19 mouse cellular contexts compared by ENCODE assay signal in the genomic region with DNA sequence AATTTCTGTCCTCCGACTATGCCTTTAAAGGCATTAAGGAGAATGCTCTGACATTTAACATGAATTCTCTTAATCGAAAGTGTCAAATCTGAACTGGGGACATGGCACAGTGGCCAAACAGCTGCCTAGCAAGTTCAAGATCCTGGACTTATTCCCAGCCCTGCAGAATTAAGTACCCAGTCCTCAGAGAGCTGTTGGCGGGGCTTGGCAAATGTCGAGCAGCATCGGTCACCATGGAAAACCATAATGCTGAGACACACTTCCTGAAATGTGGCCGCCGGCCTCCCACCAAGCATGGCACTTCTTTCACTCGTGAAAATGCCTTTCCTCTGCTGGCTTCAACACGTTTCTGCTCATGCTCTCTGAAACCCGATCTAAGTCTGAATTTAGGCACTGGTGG. TPM values are rescaled to one million over a fixed set of nuclear protein-coding genes. Genes with fewer than 3 reads are reported as not detected.
DNase-seq lines count a peak whose midpoint lies in the region; ATAC-seq and TF ChIP-seq lines count a peak whose summit lies in the region.
"Had no signal": no experiment of that assay in that cellular context is flagged by ENCODE, and none has a peak within 500 bp of the region (broad histone marks: within the 10 kb centered on the region; RNA-seq: fewer than 3 reads in every experiment).

No protein-coding gene starts in this region.

- DNase-seq in heart, adult 2 months, result no peak
- no peak for DNase-seq in heart, embryonic 10.5 days (ENCODE audit: low spot score)
- DNase-seq in midbrain, postnatal 0 days (ENCODE audit: low spot score), result peak; percentile 71
- DNase-seq in midbrain, embryonic 10.5 days (ENCODE audit: low spot score), result no peak
- peak; percentile 18 for DNase-seq in gastrocnemius, postnatal 10 days
- no peak for DNase-seq in lung, postnatal 10 days
- no peak for DNase-seq in embryo, embryonic 9.5 days (ENCODE audit: extremely low spot score)
- DNase-seq: cerebellum, adult 9-11 months; heart, postnatal 10 days; kidney, postnatal 4 days; spleen, adult 18-20 months; thymus, postnatal 36 days had no signal

- no peaks in the 10 kb centered on the region for H3K36me3 ChIP-seq in heart, adult 2 months (ENCODE audit: control insufficient read depth, insufficient read depth, low read length)
- H3K36me3 ChIP-seq in heart, embryonic 10.5 days, result no peaks in the 10 kb centered on the region
- no peaks in the 10 kb centered on the region for H3K36me3 ChIP-seq in midbrain, postnatal 0 days (ENCODE audit: insufficient read depth, low read length)
- no peaks in the 10 kb centered on the region for H3K36me3 ChIP-seq in midbrain, embryonic 10.5 days
- H3K36me3 ChIP-seq in myocyte (ENCODE audit: control insufficient read depth, insufficient read depth), result no peaks in the 10 kb centered on the region
- H3K36me3 ChIP-seq: embryonic facial prominence, embryonic 13.5 days; liver, embryonic 12.5 days; midbrain, embryonic 12.5 days had no signal

- H3K4me1 ChIP-seq in heart, adult 2 months (ENCODE audit: control insufficient read depth, insufficient read depth, low read length), result no peaks in the 10 kb centered on the region
- H3K4me1 ChIP-seq in heart, embryonic 10.5 days, result peaks cover 10% of the 10 kb centered on the region
- H3K4me1 ChIP-seq in midbrain, postnatal 0 days (ENCODE audit: insufficient read depth, low read length), result no peaks in the 10 kb centered on the region
- H3K4me1 ChIP-seq in midbrain, embryonic 10.5 days, result peaks cover 14% of the 10 kb centered on the region
- H3K4me1 ChIP-seq: liver, embryonic 12.5 days had no signal

- no peak for TF ChIP-seq POLR2A in heart, adult 2 months (IDR thresholded peaks at IDR 0.05; ENCODE audit: insufficient read depth, low read depth, low read length)
- TF ChIP-seq POLR2A in myocyte (IDR thresholded peaks at IDR 0.05; ENCODE audit: insufficient read length, low read depth), result no peak

- H3K79me2 ChIP-seq in heart, adult 2 months (replicated peaks; ENCODE audit: control insufficient read depth, insufficient read depth, low read length), result no peaks in the 10 kb centered on the region
- H3K79me2 ChIP-seq in myocyte (ENCODE audit: control insufficient read depth, insufficient read depth), result no peaks in the 10 kb centered on the region

- H3K9ac ChIP-seq in heart, adult 2 months (ENCODE audit: low read depth, low read length), result no peak overlapping the region
- H3K9ac ChIP-seq in midbrain, postnatal 0 days (replicated peaks; ENCODE audit: low read length, poor library complexity, severe bottlenecking), result no peak overlapping the region
- H3K9ac ChIP-seq: embryonic facial prominence, embryonic 13.5 days; liver, embryonic 12.5 days; midbrain, embryonic 12.5 days had no signal

- no peak overlapping the region for H3K4me3 ChIP-seq in heart, adult 2 months
- no peak overlapping the region for H3K4me3 ChIP-seq in heart, embryonic 10.5 days
- H3K4me3 ChIP-seq in midbrain, postnatal 0 days (ENCODE audit: low read depth, low read length), result no peak overlapping the region
- H3K4me3 ChIP-seq in midbrain, embryonic 10.5 days, result no peak overlapping the region
- no peak overlapping the region for H3K4me3 ChIP-seq in myocyte
- H3K4me3 ChIP-seq: embryonic facial prominence, embryonic 13.5 days; liver, embryonic 12.5 days; midbrain, embryonic 12.5 days had no signal

- intact Hi-C loops in heart, adult 2 months (cut with DNase I), result no loop called here

- no peak overlapping the region for H3K27ac ChIP-seq in heart, adult 2 months
- no peak overlapping the region for H3K27ac ChIP-seq in heart, embryonic 10.5 days
- no peak overlapping the region for H3K27ac ChIP-seq in midbrain, postnatal 0 days (ENCODE audit: low read depth, low read length)
- H3K27ac ChIP-seq in midbrain, embryonic 10.5 days (replicated peaks), result no peak overlapping the region
- H3K27ac ChIP-seq: embryonic facial prominence, embryonic 13.5 days; liver, embryonic 12.5 days; midbrain, embryonic 12.5 days had no signal

- 44% methylated on average over 10 of the region's 10 CpGs for WGBS in heart, adult 2 months
- WGBS in heart, embryonic 10.5 days, result 73% methylated on average over 10 of the region's 10 CpGs
- WGBS in midbrain, postnatal 0 days, result 57% methylated on average over 10 of the region's 10 CpGs
- WGBS in midbrain, embryonic 10.5 days, result 84% methylated on average over 10 of the region's 10 CpGs

- 0 out of 2 replicates have a peak, but pooled peaks have one; percentile 6 for TF ChIP-seq EP300 in heart, adult 2 months (IDR thresholded peaks at IDR 0.05; ENCODE audit: insufficient read depth, low read depth, low read length)

- no peak for ATAC-seq in midbrain, postnatal 0 days (ENCODE audit: low FRiP score)
- ATAC-seq: activated CD4-positive, CD25-positive, alpha-beta regulatory T cell, adult 4 months; forebrain, embryonic 14.5 days; liver, embryonic 12.5 days; lung, postnatal 0 days had no signal

- H3K27me3 ChIP-seq in heart, adult 2 months (ENCODE audit: control insufficient read depth, insufficient read depth, low read length), result no peaks in the 10 kb centered on the region
- no peaks in the 10 kb centered on the region for H3K27me3 ChIP-seq in heart, embryonic 10.5 days (ENCODE audit: insufficient read depth, poor library complexity, severe bottlenecking)
- no peaks in the 10 kb centered on the region for H3K27me3 ChIP-seq in midbrain, postnatal 0 days (ENCODE audit: insufficient read depth, low read length)
- no peaks in the 10 kb centered on the region for H3K27me3 ChIP-seq in midbrain, embryonic 10.5 days (ENCODE audit: low read depth, poor library complexity, severe bottlenecking)
- no peaks in the 10 kb centered on the region for H3K27me3 ChIP-seq in myocyte (ENCODE audit: control insufficient read depth, insufficient read depth, insufficient read length)
- H3K27me3 ChIP-seq: embryonic facial prominence, embryonic 13.5 days; liver, embryonic 12.5 days; midbrain, embryonic 12.5 days had no signal

- no peak overlapping the region for H3K4me2 ChIP-seq in midbrain, postnatal 0 days (ENCODE audit: low read depth, low read length, poor library complexity, severe bottlenecking)
- peak overlapping the region; percentile 41 for H3K4me2 ChIP-seq in myocyte (ENCODE audit: low read depth)
- H3K4me2 ChIP-seq: liver, embryonic 12.5 days; midbrain, embryonic 12.5 days had no signal

- TF ChIP-seq CTCF in heart, adult 2 months (IDR thresholded peaks at IDR 0.05), result no peak
- no peak for TF ChIP-seq CTCF in midbrain, postnatal 0 days (IDR thresholded peaks at IDR 0.05)

- H3K9me3 ChIP-seq in heart, embryonic 10.5 days, result no peaks in the 10 kb centered on the region
- no peaks in the 10 kb centered on the region for H3K9me3 ChIP-seq in midbrain, postnatal 0 days (ENCODE audit: low read length)
- no peaks in the 10 kb centered on the region for H3K9me3 ChIP-seq in midbrain, embryonic 10.5 days (replicated peaks)
- H3K9me3 ChIP-seq: embryonic facial prominence, embryonic 13.5 days; liver, embryonic 12.5 days; midbrain, embryonic 12.5 days had no signal

- H3ac ChIP-seq in myocyte (ENCODE audit: control insufficient read depth, insufficient read length), result no peak overlapping the region

TF ChIP-seq in myocyte, 11 proteins besides CTCF, POLR2A, EP300 and RAD21:
- TF ChIP-seq MYOD1 (IDR thresholded peaks at IDR 0.05; ENCODE audit: control insufficient read depth in 1 of 3, insufficient read length in 2 of 3, low read depth in 2 of 3) (peak in 1 of 3 experiments; percentile 0), MAX (IDR thresholded peaks at IDR 0.05; ENCODE audit: low read depth) (no peak), MYOG (IDR thresholded peaks at IDR 0.05; ENCODE audit: control insufficient read depth in 1 of 3, insufficient read depth in 1 of 3, insufficient read length in 2 of 3, low read depth in 2 of 3) (no peak)

RNA-seq across cellular contexts. Expression of a gene that starts 24.6 kb away (rescaled TPM):
- 10 to 100 TPM; 31.1 to 34.8 TPM for total RNA-seq in heart, adult 2 months (2021)
- polyA plus RNA-seq in heart, adult 2 months (2012; rRNA removed), result 14.9 and 18.3 TPM in 2 replicates
- polyA plus RNA-seq in heart, embryonic 10.5 days (2016; fragmentation: Nextera tagmentation; extraction: Ambion mirVana), result 4.0 and 4.2 TPM in 2 replicates
- 1.7 and 2.4 TPM in 2 replicates for total RNA-seq in midbrain, postnatal 0 days (2014; rRNA removed)
- polyA plus RNA-seq in midbrain, postnatal 0 days (2015; fragmentation: Nextera tagmentation; extraction: Ambion mirVana), result 2.1 and 2.3 TPM in 2 replicates
- polyA plus RNA-seq in midbrain, embryonic 10.5 days (2016; fragmentation: Nextera tagmentation; extraction: Ambion mirVana), result 5.0 and 7.6 TPM in 2 replicates
- total RNA-seq in gastrocnemius, postnatal 10 days (2021), result 10 to 100 TPM; 31.3 to 31.8 TPM
- polyA plus RNA-seq in myocyte (2012; fragmentation: generic; extraction: Trizol), result 2.0 TPM

Comparison
In these comparisons a context has a peak if more than half of its experiments do, and no peak if none do; other contexts are left out.
1. DNase-seq: peak in midbrain, postnatal 0 days (single experiment) and gastrocnemius, postnatal 10 days (single experiment); none in heart, adult 2 months (0 of 2), heart, embryonic 10.5 days (single experiment), midbrain, embryonic 10.5 days (single experiment), lung, postnatal 10 days (single experiment) and embryo, embryonic 9.5 days (single experiment).